Mouse (Mus musculus) gastrocnemius, postnatal 4 days (tissue): ENCODE measurements around the gene Olfr1375. TPM values are rescaled to one million over a fixed set of nuclear protein-coding genes. Genes with fewer than 3 reads are reported as not detected.

Source experiments
- total RNA-seq, 2 experiments: library from RNA; stranded (reverse); gene quantifications; 2 replicates each; pipeline ENCODE4 v1.2.3; 2021

The Olfr1375 gene
- total RNA-seq, 2 experiments from 2014 or later, result not detected

Other genes with a start within 250 kb of the Olfr1375 start
- gene Zfp354c, start 220.4 kb upstream of the Olfr1375 start, total RNA-seq, result 10 to 100 TPM; 20.5 to 25.4 TPM
- under 1 TPM; 0.91 to 0.96 TPM for gene Zfp879, start 206.6 kb upstream of the Olfr1375 start, total RNA-seq
- not detected for gene Grm6, start 197.4 kb upstream of the Olfr1375 start, total RNA-seq
- gene Zfp454, start 160.5 kb upstream of the Olfr1375 start, total RNA-seq, result 1 to 10 TPM; 2.5 to 3.0 TPM
- 1 to 10 TPM; 3.6 to 4.2 TPM for gene Zfp2, start 131.9 kb upstream of the Olfr1375 start, total RNA-seq
- gene Zfp354b, start 116.5 kb upstream of the Olfr1375 start, total RNA-seq, result 1 to 10 TPM; 1.8 TPM
- gene 4933414I15Rik, start 104.3 kb upstream of the Olfr1375 start, total RNA-seq, result not detected
- gene Prop1, start 94.3 kb upstream of the Olfr1375 start, total RNA-seq, result not detected
- not detected for gene Olfr1378, start 81.6 kb upstream of the Olfr1375 start, total RNA-seq
- gene Olfr1377, start 66.1 kb upstream of the Olfr1375 start, total RNA-seq, result not detected
- not detected for gene Olfr51, start 44.5 kb upstream of the Olfr1375 start, total RNA-seq
- not detected for gene Olfr54, start 33.9 kb upstream of the Olfr1375 start, total RNA-seq
- gene Zfp354a, start 11.1 kb downstream of the Olfr1375 start, total RNA-seq, result 1 to 10 TPM; 3.4 to 3.5 TPM
- gene Gm12569, start 172.4 kb downstream of the Olfr1375 start, total RNA-seq, result not detected
- 10 to 100 TPM; 44.6 to 55.1 TPM for gene Clk4, start 213.6 kb downstream of the Olfr1375 start, total RNA-seq
- gene BC049762, start 214.9 kb downstream of the Olfr1375 start, total RNA-seq, result not detected
- gene Col23a1, start 241.8 kb downstream of the Olfr1375 start, total RNA-seq, result 10 to 100 TPM; 25.0 to 34.6 TPM